Mouse (Mus musculus): ENCODE data around the gene Foxk1.

Foxk1 gene

DNA sequence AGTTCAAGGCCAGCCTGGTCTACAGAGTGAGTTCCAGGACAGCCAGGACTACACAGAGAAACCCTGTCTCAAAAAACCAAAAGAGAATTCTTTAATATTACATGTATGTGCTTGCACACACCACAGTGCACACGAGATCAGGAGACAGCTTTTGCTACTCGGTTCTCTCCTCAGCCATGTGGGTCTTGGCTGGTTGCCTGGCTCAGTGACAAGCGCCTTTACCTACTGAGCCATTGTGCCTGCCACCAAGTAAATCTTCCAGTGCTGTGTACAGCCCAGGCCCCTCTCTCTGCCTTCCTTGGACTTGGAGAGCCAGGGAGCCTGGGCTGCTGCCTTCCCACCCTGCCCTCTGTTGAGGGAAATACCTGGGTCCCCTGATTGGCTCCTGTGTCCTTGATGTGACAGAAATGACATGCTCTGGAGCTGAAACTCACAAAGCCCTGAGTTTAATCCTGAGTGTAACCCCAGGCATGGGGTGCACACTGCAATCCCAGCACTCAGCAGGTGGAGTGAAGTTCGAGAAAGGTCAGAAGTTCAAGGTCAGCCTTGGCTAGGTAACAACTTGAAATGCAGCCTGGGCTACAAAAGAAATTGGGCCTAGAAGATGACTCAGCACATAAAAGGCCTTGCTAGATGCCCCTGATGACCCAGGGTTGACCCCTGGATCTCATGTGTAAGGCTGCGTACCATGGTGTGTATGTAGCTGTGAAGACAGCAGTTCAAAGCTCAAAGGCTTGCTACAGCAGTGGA lies 76.7 kb downstream of the Foxk1 start:
- no peak for DNase-seq (ENCODE audit: low spot score in 2 of 2)

GRCm38 (mm10) chr5:142478829-142479435 lies 77.6 kb downstream of the Foxk1 start:
- peak; percentile 60 to 79 for DNase-seq (ENCODE audit: low spot score in 2 of 2)

DNA sequence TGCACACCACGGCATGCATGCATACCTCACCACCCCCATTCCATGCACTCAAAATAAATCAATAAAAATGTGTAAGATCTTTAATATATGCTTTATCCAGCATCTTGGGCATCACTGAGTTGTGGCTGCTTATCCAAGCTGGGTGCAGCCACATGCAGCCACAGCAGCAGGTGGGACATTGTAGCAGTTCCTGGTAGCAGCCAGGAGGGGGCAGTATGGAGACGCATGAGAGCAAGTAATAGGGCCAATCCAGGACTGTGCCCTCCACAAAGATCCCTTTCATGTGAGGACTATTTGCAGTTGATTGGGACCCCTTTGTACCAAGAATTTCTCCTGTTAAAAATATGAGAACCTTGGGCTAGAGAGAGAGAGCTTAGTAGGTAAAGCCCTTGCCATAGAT lies 81.2 kb downstream of the Foxk1 start:
- DNase-seq (ENCODE audit: low spot score in 2 of 2): no peak

DNA sequence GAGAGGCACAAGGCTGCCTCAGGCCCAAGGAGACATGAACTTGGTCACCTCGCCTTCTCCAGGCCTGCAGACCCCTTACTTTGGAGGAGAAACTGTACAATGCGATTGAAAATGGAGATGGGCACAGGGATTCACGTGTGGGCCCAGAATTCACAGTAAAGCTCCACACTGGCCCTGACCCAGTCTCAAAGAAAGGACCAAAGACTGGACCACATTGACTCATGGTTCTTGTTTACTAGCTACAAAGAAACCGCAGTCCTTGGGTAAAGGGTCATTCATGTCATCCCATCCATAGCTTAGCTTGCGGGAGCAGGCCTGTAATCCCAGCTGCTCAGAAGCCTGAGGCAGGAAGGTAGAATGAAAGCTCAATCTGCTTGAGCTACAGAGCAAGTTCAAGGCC lies 82.3 kb downstream of the Foxk1 start:
- DNase-seq (ENCODE audit: low spot score in 2 of 2): no peak

DNA sequence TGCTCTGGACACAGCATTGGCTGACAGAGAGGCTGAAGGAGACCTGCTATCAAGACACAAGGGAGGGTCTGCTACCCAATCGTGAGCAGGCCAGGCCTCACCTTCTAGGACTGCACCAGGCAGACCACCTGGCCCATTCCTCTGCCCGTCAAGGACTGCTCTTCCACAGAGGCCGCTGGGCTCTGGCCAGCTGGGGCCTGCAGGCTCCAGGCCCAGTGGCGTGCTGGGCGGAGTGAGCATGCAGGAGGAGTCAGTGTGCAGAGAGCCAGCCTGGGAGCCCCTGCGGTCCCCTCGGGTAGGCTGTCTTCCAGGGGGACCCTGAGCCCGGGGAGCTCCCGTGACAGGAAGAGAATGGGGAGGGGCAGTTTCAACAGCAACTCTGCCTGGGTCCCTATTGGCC lies 85.4 kb downstream of the Foxk1 start:
- no peak for DNase-seq (ENCODE audit: low spot score in 2 of 2)

DNA sequence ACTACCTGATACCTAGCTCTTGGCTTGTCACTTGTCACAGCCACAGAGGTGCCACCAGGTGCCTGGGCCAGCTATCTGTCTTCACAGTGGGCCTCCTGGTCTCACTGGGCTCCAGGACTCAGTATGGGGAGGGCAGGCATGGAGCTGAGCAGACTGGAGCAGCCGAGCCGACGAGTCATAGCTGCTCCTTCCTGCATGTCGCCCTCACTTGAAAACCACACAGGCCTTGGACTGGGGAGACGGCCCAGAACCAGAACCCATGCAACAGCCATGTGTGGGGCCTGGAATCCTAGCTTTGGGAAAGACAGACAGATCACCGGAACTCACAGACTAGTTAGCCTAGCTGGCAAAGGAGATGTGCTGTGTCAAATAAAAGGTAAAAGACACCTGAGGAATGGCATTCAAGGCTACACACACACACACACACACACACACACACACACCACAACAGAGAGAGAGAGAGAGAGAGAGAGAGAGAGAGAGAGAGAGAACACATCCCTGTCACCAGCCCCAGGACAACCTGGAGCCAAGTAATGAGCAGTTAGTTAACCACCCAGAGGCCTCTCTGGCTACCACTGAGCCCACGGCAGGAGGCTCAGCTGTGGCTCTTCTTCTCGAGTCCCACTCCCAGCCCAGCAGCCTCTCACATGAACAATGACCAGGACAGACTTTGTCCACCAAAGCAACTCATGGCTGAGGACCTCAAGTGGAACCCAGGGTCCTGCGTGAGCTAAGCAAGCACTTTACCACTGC lies 88.8 kb downstream of the Foxk1 start:
- no peak for DNase-seq (ENCODE audit: low spot score in 2 of 2)

DNA sequence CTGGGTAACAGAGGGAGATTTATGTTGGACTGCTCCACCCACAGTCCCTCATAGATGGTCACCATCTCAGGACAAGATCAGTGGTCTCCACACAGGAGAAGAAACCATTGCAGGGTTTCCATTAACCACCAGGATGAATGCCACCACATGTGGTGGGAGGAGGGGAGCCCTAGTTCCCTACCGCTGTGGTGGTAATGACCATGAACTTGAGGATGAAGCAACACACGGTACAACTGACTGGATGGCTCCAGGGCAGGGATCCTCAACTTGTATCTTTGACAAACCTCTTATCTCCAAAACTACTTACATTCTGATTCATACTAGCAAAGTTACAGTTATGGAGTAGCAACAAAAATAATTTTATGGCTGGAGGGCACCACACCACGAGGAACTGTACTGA lies 92.0 kb downstream of the Foxk1 start:
- DNase-seq (ENCODE audit: low spot score in 2 of 2): no peak

GRCm38 (mm10) chr5:142495321-142496096 lies 94.2 kb downstream of the Foxk1 start:
- no peak for DNase-seq (ENCODE audit: low spot score in 2 of 2)

DNA sequence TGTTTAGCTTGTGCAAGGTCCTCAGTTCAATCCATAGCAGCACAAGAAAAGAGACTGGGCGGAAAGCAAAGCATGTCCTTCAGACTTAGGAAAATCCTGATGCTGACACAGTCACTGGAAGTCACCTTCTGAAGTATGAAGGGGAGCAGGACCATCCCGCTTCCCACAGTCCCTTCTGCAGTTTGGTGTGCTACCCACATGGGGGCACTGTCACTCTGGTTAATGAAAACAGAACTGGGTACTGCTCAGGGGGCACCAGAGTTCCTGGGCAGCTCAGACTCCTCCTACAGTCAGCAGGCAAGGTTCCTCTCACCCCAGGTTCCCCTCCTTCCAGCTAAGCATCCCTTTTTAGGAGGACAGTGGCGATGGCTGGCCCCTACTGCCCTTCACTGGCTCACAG lies 97.7 kb downstream of the Foxk1 start:
- DNase-seq (ENCODE audit: low spot score in 2 of 2): no peak

DNA sequence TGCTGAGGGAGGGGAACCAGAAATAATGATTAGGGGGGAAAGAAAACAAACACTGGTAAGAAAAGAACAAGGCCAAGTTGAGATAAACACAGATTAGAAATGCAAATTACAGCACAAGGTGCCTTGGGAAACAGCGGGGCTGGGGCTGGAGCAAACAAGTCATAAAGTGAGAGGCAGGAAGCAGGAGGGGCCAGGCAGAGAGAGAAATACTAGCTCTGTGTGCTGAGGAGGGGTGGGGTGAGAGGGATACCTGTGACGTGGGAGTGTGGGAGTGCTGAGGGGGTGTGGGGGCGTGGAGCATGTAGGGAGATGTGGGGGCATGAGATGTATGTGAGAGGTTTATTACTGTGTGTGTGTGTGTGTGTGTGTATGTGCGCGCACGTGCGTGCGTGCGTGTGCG lies 99.6 kb downstream of the Foxk1 start:
- DNase-seq (ENCODE audit: low spot score in 2 of 2): no peak

GRCm38 (mm10) chr5:142502414-142502813 lies 101.1 kb downstream of the Foxk1 start:
- DNase-seq (ENCODE audit: low spot score in 2 of 2): peak; percentile 72 to 80

DNA sequence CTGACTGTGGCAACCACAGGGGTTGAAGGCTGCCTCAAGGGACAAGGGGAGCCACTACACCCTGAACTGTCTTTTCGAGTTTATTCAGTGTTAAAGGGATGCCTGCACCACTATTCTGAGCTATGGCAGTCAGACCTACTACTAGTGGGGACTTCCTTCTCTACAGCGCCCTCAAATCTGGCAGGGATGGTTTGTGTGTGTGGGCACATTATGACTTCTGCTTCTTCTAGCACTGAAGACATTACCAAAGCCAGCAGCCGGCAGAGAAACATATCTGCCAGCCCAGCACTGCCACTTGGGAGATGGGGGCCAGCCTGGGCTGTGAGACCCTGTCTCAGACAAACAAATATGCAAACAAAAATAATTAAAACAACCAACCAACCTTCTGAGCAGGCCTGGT lies 102.9 kb downstream of the Foxk1 start:
- no peak for DNase-seq (ENCODE audit: low spot score in 2 of 2)

DNA sequence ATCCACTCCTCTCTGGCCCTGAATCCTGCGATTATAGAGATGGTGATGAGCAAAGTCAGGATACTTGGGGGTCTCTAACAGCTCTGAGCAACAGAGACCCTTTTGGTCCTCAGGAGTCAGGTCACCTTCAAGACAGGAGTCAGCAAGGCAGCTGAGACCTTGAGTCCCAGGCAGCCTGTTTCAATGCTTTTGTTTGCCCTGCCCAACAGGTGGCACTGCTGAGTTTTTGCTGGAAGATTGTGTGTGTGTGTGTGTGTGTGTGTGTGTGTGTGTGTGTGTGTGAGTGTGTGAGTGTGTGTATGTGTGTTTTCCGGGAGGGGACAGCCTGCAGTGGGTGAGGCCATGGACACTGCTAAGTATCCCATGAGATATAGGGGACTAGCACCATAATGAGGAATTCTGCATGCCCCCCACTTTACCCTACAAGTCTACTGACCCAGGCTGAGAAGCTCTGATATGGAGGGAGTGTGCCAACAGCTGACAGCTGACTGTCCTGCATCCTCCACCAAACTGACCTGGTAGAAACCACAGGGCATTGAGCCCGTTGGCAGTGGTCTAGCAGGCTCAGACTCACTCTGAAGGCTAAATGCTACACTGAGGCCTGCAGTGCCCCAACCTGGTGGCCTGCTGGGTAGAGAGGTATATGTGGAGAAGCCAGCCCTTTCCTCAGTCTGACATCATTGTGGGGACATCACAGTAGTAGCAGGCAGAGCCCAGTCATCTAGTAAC lies 104.6 kb downstream of the Foxk1 start:
- DNase-seq (ENCODE audit: low spot score in 2 of 2): no peak

DNA sequence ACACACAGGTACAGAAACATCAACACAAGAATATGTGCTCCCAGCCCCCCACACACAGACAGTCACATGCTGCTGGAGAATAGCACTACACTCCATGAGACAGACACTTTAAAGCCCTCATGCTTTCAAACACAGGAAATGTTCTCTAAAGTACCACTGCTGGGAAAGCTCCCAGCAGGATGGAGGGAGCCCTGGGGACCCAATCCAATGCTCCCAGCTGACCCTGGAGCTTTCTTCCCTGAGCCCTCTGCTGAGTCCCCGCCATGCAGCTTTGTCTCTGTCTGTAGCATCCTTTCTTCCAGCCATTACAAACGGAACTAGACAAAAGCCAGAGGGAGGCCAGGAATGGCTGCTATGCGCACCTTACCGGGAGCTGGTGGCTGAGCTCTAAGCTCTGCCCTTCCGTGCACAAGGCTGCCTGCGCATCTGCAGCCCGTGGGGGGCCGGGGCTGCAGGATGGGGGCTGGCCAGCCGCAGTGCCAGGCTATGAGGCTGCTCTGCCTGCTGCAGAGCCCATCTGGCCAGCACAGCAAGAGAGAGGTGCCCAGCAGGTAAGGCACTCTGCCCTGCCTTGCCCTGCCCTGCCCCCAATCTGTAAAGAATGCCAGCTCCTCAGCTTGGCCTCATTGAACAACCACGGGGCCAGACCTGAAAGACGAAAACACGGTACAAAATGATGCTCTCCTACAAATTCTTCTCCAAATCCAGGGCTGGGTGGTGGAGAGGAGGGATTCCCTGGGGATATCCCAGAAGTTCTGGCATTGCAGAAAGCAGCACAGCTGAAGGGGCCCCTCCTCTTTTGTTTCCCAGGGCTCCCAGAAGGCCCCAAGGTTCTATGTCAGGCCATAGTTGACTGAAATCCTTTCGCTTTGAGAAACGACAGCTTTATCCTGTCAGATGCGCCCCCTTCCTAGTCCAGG lies 108.1 kb downstream of the Foxk1 start:
- DNase-seq (ENCODE audit: low spot score in 2 of 2): peak; percentile 10 to 47

- DNase-seq (ENCODE audit: low spot score in 2 of 2): peak in 1 of 2 experiments; percentile 5
These were observed 108.7 kb downstream of the Foxk1 start for GRCm38 (mm10) chr5:142510061-142510414.

Measured in heart, adult 9 months (tissue).